Comparison of ENCODE assay signal across 8 mouse cellular contexts in the genomic region with DNA sequence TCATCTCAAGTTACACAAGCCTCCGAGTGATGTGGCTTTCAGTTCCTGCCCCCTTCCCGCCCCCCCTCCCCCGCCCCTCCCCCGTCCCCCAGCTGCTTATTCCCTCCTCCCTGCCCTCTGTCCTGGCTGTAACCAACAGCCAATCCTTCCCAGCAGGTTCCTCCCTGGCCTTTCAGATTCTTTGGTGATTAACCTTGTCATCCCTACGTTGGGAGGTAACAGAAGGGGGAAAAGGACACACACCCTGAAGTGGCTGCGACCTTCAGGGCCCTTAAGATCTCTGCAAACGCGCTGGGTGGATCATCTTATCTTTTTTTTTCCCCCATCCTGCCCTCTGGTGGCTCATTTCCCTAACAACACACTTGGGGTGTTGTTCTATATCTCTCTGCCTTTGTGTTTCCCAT. TPM values are rescaled to one million over a fixed set of nuclear protein-coding genes. Genes with fewer than 3 reads are reported as not detected.
DNase-seq lines count a peak whose midpoint lies in the region; ATAC-seq and TF ChIP-seq lines count a peak whose summit lies in the region.

No protein-coding gene starts in this region.

- no peaks in the 10 kb centered on the region for H3K36me3 ChIP-seq in kidney, postnatal 0 days (ENCODE audit: insufficient read depth, low read length)
- no peaks in the 10 kb centered on the region for H3K36me3 ChIP-seq in kidney, adult 2 months (ENCODE audit: control insufficient read depth, insufficient read depth, low read length)
- no peaks in the 10 kb centered on the region for H3K36me3 ChIP-seq in forebrain, embryonic 13.5 days (ENCODE audit: poor library complexity, severe bottlenecking)

- H3K4me2 ChIP-seq in kidney, postnatal 0 days (ENCODE audit: low read length) = peak overlapping the region; percentile 13; the same call in 1 of the 2 replicates
- H3K4me2 ChIP-seq in forebrain, embryonic 13.5 days = peak overlapping the region; percentile 69; the same call in 1 of the 2 replicates

- no peak for ATAC-seq in kidney, postnatal 0 days (replicated peaks; ENCODE audit: low FRiP score, low read depth)
- no peak for ATAC-seq in forebrain, embryonic 13.5 days
- peak; percentile 47 for ATAC-seq in megakaryocyte progenitor cell, adult 5-6 weeks (replicated peaks; ENCODE audit: poor library complexity)
- no peak for ATAC-seq in erythroblast, adult 5-6 weeks (replicated peaks; ENCODE audit: low FRiP score, poor library complexity, severe bottlenecking)

- no peak overlapping the region for H3K9ac ChIP-seq in kidney, postnatal 0 days (ENCODE audit: low read depth, low read length)
- H3K9ac ChIP-seq in forebrain, embryonic 13.5 days = no peak overlapping the region

- no peaks in the 10 kb centered on the region for H3K9me3 ChIP-seq in kidney, postnatal 0 days (replicated peaks; ENCODE audit: low read length)
- H3K9me3 ChIP-seq in forebrain, embryonic 13.5 days (replicated peaks) = no peaks in the 10 kb centered on the region

- H3K4me3 ChIP-seq in kidney, postnatal 0 days (replicated peaks; ENCODE audit: low read depth, low read length) = no peak overlapping the region
- no peak overlapping the region for H3K4me3 ChIP-seq in kidney, adult 2 months (ENCODE audit: insufficient read depth, low read depth, low read length)
- H3K4me3 ChIP-seq in forebrain, embryonic 13.5 days = no peak overlapping the region

- H3K27ac ChIP-seq in kidney, postnatal 0 days = 0 out of 2 replicates have a peak overlapping the region, but pooled peaks have one; percentile 31
- H3K27ac ChIP-seq in kidney, adult 2 months (ENCODE audit: insufficient read depth, low read depth, low read length) = no peak overlapping the region
- H3K27ac ChIP-seq in forebrain, embryonic 13.5 days = no peak overlapping the region

- peak; percentile 63 for TF ChIP-seq CTCF in kidney, postnatal 0 days (IDR thresholded peaks at IDR 0.05; ENCODE audit: low read depth)
- TF ChIP-seq CTCF in kidney, adult 2 months (conservative IDR thresholded peaks at IDR 0.05; ENCODE audit: insufficient read depth, insufficient read length, low read depth, low read length) = no peak

- WGBS in kidney, postnatal 0 days = 0% methylated on average over 6 of the region's 8 CpGs
- WGBS in kidney, adult 2 months = 11% methylated on average over 5 of the region's 8 CpGs
- WGBS in forebrain, embryonic 13.5 days = 4% methylated on average over 7 of the region's 8 CpGs

- TF ChIP-seq POLR2A in kidney, adult 2 months (IDR thresholded peaks at IDR 0.05; ENCODE audit: low read depth, low read length) = no peak

- peak; percentile 70 for DNase-seq in kidney, postnatal 0 days (ENCODE audit: low spot score)
- DNase-seq in kidney, adult 2 months = no peak
- peak; percentile 22 for DNase-seq in Muller cell, postnatal 12 days (ENCODE audit: inconsistent ontology term)
- DNase-seq in right cerebral cortex, postnatal 10 days (ENCODE audit: low spot score in 2 of 2) = no peak
- no peak for DNase-seq in layer of hippocampus, adult 18-20 months (ENCODE audit: low spot score in 2 of 2)

- H3K27me3 ChIP-seq in kidney, postnatal 0 days (ENCODE audit: insufficient read depth, low read length) = no peaks in the 10 kb centered on the region
- H3K27me3 ChIP-seq in kidney, adult 2 months (replicated peaks; ENCODE audit: control insufficient read depth, insufficient read depth, low read length) = no peaks in the 10 kb centered on the region
- H3K27me3 ChIP-seq in forebrain, embryonic 13.5 days = 0 out of 2 replicates have a peak, but pooled peaks cover 3% of the 10 kb centered on the region

- H3K4me1 ChIP-seq in kidney, postnatal 0 days (replicated peaks; ENCODE audit: insufficient read depth, low read length) = peaks cover 16% of the 10 kb centered on the region
- H3K4me1 ChIP-seq in kidney, adult 2 months (ENCODE audit: control insufficient read depth, insufficient read depth, low read length) = no peaks in the 10 kb centered on the region
- H3K4me1 ChIP-seq in forebrain, embryonic 13.5 days = peaks cover 9% of the 10 kb centered on the region; the same call in 1 of the 2 replicates

RNA-seq across cellular contexts. Expression of a gene that starts 15.4 kb away (rescaled TPM):
- polyA plus RNA-seq in kidney, postnatal 0 days (2015; fragmentation: Nextera tagmentation; extraction: Ambion mirVana) = 3.6 and 4.2 TPM in 2 replicates
- polyA plus RNA-seq in kidney, adult 2 months (2012; rRNA removed) = 6.1 and 7.6 TPM in 2 replicates
- 0.50 and 0.74 TPM in 2 replicates for polyA plus RNA-seq in forebrain, embryonic 13.5 days (2015; fragmentation: Nextera tagmentation; extraction: Ambion mirVana)
- total RNA-seq in megakaryocyte progenitor cell, adult 5-6 weeks (2015) = 5.8 and 6.1 TPM in 2 replicates
- 6.3 and 8.2 TPM in 2 replicates for total RNA-seq in megakaryocyte progenitor cell, adult 5-6 weeks (2017)
- 0.84 and 1.5 TPM in 2 replicates for total RNA-seq in erythroblast, adult 5-6 weeks (2015; ENCODE audit: low replicate concordance)
- total RNA-seq in erythroblast, adult 5-6 weeks (2017; ENCODE audit: low replicate concordance) = 3.2 and 3.9 TPM in 2 replicates
- 1 to 10 TPM; 2.7 to 2.9 TPM for total RNA-seq in layer of hippocampus, adult 18-20 months (2021)

Comparison
In these comparisons a context has a peak if more than half of its experiments do, and no peak if none do; other contexts are left out.
1. DNase-seq: peak in kidney, postnatal 0 days (single experiment) and Muller cell, postnatal 12 days (single experiment); none in kidney, adult 2 months (single experiment), right cerebral cortex, postnatal 10 days (0 of 2) and layer of hippocampus, adult 18-20 months (0 of 2).